ENCODE assay signal across 8 mouse cellular contexts in the genomic region with DNA sequence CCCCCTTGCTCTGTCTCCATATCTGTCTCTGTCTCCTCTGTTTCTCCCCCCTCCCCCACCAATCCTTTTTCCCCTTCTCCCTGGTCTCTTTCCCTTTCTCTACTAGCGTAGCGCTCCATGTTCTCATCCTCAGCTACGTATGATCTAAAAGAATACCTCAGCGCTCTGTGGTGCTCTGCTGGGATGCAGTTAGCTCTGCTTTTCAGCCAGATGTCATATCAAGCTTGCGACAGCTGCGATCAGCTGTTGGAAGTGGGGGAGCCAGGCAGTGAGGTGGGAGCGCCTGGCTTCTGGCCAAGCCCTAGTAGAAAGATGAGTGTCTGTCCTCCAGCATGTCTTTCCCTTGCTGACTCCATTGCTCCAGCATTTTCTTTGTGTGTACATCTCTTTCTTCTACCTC.
DNase-seq lines count a peak whose midpoint lies in the region; ATAC-seq and TF ChIP-seq lines count a peak whose summit lies in the region.

No protein-coding gene starts in this region.

- ATAC-seq in forebrain, embryonic 15.5 days (replicated peaks) = peak; percentile 69
- ATAC-seq in heart, embryonic 16.5 days (replicated peaks; ENCODE audit: extremely low read depth, insufficient read depth, low FRiP score) = peak; percentile 67; the same call in 1 of the 2 replicates
- peak; percentile 83 for ATAC-seq in limb, embryonic 14.5 days (ENCODE audit: low FRiP score, low read depth)

- 66% methylated on average over 7 of the region's 7 CpGs for WGBS in forebrain, embryonic 15.5 days
- WGBS in forebrain, embryonic 10.5 days = 94% methylated on average over 7 of the region's 7 CpGs
- WGBS in heart, embryonic 16.5 days = 43% methylated on average over 7 of the region's 7 CpGs
- 62% methylated on average over 7 of the region's 7 CpGs for WGBS in limb, embryonic 14.5 days

- no peak overlapping the region for H3K9ac ChIP-seq in forebrain, embryonic 15.5 days (replicated peaks)
- no peak overlapping the region for H3K9ac ChIP-seq in heart, embryonic 16.5 days (ENCODE audit: low read length)
- H3K9ac ChIP-seq in limb, embryonic 14.5 days (ENCODE audit: low read depth, low read length, severe bottlenecking) = no peak overlapping the region

- TF ChIP-seq POLR2A in limb, embryonic 14.5 days (IDR thresholded peaks at IDR 0.05; ENCODE audit: borderline replicate concordance, extremely low read depth, insufficient read depth, insufficient read length) = no peak

- no peak overlapping the region for H3K4me2 ChIP-seq in forebrain, embryonic 15.5 days (replicated peaks)
- H3K4me2 ChIP-seq in heart, embryonic 16.5 days (ENCODE audit: low read depth, low read length) = no peak overlapping the region
- H3K4me2 ChIP-seq in limb, embryonic 14.5 days (replicated peaks; ENCODE audit: low read depth, low read length, severe bottlenecking) = no peak overlapping the region

- no peaks in the 10 kb centered on the region for H3K27me3 ChIP-seq in forebrain, embryonic 15.5 days
- no peaks in the 10 kb centered on the region for H3K27me3 ChIP-seq in forebrain, embryonic 10.5 days (ENCODE audit: poor library complexity, severe bottlenecking)
- no peaks in the 10 kb centered on the region for H3K27me3 ChIP-seq in heart, embryonic 16.5 days (ENCODE audit: control insufficient read depth, insufficient read depth, low read length)
- H3K27me3 ChIP-seq in limb, embryonic 14.5 days (ENCODE audit: control insufficient read depth, insufficient read depth, low read length) = no peaks in the 10 kb centered on the region

- H3K4me3 ChIP-seq in forebrain, embryonic 15.5 days = no peak overlapping the region
- no peak overlapping the region for H3K4me3 ChIP-seq in forebrain, embryonic 10.5 days
- H3K4me3 ChIP-seq in heart, embryonic 16.5 days (ENCODE audit: low read length) = no peak overlapping the region
- H3K4me3 ChIP-seq in limb, embryonic 14.5 days (replicated peaks; ENCODE audit: low read length) = no peak overlapping the region

- no peaks in the 10 kb centered on the region for H3K36me3 ChIP-seq in forebrain, embryonic 15.5 days
- H3K36me3 ChIP-seq in forebrain, embryonic 10.5 days (replicated peaks) = no peaks in the 10 kb centered on the region
- no peaks in the 10 kb centered on the region for H3K36me3 ChIP-seq in heart, embryonic 16.5 days (ENCODE audit: control insufficient read depth, insufficient read depth)
- H3K36me3 ChIP-seq in limb, embryonic 14.5 days (ENCODE audit: control insufficient read depth, insufficient read depth, low read length) = no peaks in the 10 kb centered on the region

- no peak for DNase-seq in forebrain, embryonic 10.5 days (ENCODE audit: extremely low spot score, low spot score)
- DNase-seq in Muller cell, postnatal 12 days (ENCODE audit: inconsistent ontology term) = peak; percentile 7
- peak; percentile 69 for DNase-seq in limb, embryonic 14.5 days (ENCODE audit: low spot score)
- DNase-seq in spleen, postnatal 14 days (ENCODE audit: low spot score in 2 of 2) = no peak
- no peak for DNase-seq in MN1 (ENCODE audit: low spot score)
- DNase-seq in adrenal gland, postnatal 10 days = no peak

- no peak overlapping the region for H3K27ac ChIP-seq in forebrain, embryonic 15.5 days (replicated peaks)
- H3K27ac ChIP-seq in forebrain, embryonic 10.5 days = no peak overlapping the region
- no peak overlapping the region for H3K27ac ChIP-seq in heart, embryonic 16.5 days (ENCODE audit: low read length)
- H3K27ac ChIP-seq in limb, embryonic 14.5 days (replicated peaks; ENCODE audit: low read depth, low read length) = no peak overlapping the region

- no peaks in the 10 kb centered on the region for H3K9me3 ChIP-seq in forebrain, embryonic 15.5 days
- H3K9me3 ChIP-seq in forebrain, embryonic 10.5 days = no peaks in the 10 kb centered on the region
- no peaks in the 10 kb centered on the region for H3K9me3 ChIP-seq in heart, embryonic 16.5 days (replicated peaks; ENCODE audit: control insufficient read depth, low read length)
- H3K9me3 ChIP-seq in limb, embryonic 14.5 days (ENCODE audit: control insufficient read depth, low read length) = no peaks in the 10 kb centered on the region

- H3K4me1 ChIP-seq in forebrain, embryonic 15.5 days = 0 out of 2 replicates have a peak, but pooled peaks cover 3% of the 10 kb centered on the region
- H3K4me1 ChIP-seq in forebrain, embryonic 10.5 days = peaks cover 10% of the 10 kb centered on the region
- peaks cover 10% of the 10 kb centered on the region for H3K4me1 ChIP-seq in heart, embryonic 16.5 days (ENCODE audit: control insufficient read depth, insufficient read depth, low read length)
- H3K4me1 ChIP-seq in limb, embryonic 14.5 days (ENCODE audit: control insufficient read depth, insufficient read depth, low read length) = no peaks in the 10 kb centered on the region

Comparison
In these comparisons a context has a peak if more than half of its experiments do, and no peak if none do; other contexts are left out.
1. DNase-seq: peak in Muller cell, postnatal 12 days (single experiment) and limb, embryonic 14.5 days (single experiment); none in forebrain, embryonic 10.5 days (single experiment), spleen, postnatal 14 days (0 of 2), MN1 (single experiment) and adrenal gland, postnatal 10 days (single experiment).
2. Peak in every context shown above with its lines, with median percentiles within 50 percentile points of each other: ATAC-seq.